Mouse (Mus musculus) hematopoietic stem cell, adult 5-6 weeks (primary cell): ENCODE results near the gene Cyp27b1. TPM values are rescaled to one million over a fixed set of nuclear protein-coding genes. Genes with fewer than 3 reads are reported as not detected.
A peak's percentile ranks its signal among the peaks of the same experiment; 100 is the strongest.

ENCODE experiments used
- ATAC-seq, 2 experiments: fragments of 125-278 bp in 1 of 2; replicated peaks in 1 of 2; 2 replicates each; pipeline ENCODE4 v1.8.0; 2016 to 2017; ENCODE audit warnings: inconsistent platforms in 2 of 2, mild to moderate bottlenecking in 2 of 2, moderate number of reproducible peaks in 2 of 2, low read depth in 1 of 2, moderate TSS enrichment in 1 of 2; ENCODE audit not compliant: low FRiP score in 2 of 2, poor library complexity in 2 of 2, severe bottlenecking in 2 of 2, insufficient read depth in 1 of 2, low TSS enrichment in 1 of 2
- total RNA-seq: library from RNA; stranded (forward); fragments of 172-1452, 232-1000 nt; gene quantifications from 2 replicates; pipeline ENCODE4 v1.2.3, GENCODE M21; 2017

Cyp27b1 gene
- total RNA-seq: 0.25 TPM in 1 of 2 replicates, not detected in the other

DNA sequence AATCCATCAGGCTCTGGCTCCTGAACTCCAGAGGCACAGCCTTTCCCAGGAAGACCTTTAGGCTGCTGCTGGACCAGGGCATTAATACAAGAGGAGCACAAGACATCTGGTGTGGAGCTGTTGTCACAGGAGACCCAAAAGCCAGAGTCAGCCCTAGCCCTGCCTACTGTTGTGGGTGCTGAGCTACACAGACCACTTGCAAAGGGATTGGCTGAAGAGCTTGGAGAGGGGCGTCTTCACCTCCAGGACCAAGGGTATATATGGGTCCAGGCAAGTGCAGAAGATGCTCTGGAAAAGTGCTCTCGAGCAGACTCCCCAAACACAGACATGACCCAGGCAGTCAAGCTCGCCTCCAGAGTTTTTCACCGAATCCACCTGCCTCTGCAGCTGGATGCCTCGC lies at the start of gene Cyp27b1:
Gene Cyp27b1 (plus strand): TSS at position 297 of the 400 bp plus-strand sequence.
- no peak for ATAC-seq

DNA sequence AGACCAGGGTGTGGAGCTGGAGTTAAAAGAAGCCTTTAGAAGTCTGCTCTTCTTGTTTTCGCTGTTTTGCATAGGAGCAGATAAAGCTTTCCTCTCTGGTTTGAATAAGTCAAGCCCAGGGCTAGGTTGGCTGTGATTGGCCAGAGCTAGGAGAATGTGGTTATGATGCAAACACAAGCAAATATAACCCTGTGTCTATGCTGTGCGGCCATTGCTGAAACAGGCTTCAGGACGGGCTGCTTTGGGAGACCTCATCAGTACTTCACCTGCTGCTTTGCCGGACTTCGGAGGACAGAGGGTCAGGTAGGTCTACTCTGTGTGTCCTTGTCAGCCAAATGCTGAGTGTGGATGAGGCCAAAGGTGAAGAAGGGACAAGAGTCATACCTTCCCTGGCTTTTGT lies 47.5 kb upstream of the Cyp27b1 start, which contains the start of gene Avil:
Gene Avil (plus strand): TSS at position 181 of the 400 bp plus-strand sequence.
- no peak for ATAC-seq

DNA sequence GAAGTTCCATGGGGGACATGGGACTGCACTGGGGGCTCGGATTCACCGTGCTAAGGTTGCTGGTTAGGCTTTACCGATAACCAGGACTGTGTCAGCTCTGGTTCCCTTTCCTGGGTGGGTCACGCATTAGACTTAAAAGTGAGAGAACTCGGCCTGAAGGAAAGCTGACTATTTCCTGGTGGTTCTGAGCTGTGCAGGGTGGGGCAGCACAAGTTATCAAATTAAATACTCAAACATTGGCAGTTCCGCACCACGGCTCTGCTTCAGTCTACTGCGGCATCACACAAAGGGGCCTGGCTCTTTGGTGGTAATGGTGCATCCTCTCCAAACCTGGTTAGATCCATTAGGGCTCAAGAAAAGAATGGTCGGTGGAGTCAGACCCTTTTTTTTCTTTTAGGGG lies 46.8 kb upstream of the Cyp27b1 start:
- ATAC-seq: no peak

DNA sequence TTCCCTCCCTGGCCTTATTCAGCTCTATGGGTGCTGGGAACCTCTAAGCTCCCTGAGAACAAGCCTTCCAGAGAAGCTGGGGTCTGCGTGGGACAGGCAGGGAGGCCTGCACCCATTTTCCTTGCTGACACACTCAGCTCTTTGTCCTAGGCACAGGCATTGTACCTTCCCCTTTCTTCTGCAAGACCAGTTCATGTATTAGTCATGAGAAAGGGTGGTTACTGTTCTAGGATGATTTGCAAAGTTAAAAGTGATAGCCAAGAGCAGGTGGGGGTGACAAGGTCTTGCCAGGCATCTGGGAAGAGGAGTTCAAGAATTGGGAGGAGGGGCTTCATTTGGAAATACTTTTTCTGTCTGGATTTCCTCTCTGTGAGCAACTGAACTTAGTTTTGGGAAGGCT lies 46.0 kb upstream of the Cyp27b1 start:
- ATAC-seq: no peak

DNA sequence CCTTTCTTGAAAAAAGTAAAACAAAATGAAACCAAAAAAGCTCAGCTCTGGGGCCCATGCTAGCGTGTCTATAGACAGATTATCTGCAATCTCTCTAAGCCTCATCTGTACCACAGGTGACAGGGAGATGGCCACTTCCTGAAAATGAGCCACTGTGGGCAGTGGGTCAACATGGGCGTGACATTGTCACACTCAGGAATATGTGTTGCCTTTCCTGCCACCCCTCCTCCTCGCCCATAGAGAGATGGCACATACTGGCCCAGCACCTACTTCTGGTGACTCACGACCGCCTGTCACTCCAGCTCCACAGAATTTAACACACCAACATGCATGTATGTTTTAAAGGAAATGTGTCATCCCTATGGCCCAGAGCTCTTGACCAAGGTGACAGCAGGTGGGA lies 45.3 kb upstream of the Cyp27b1 start:
- no peak for ATAC-seq

DNA sequence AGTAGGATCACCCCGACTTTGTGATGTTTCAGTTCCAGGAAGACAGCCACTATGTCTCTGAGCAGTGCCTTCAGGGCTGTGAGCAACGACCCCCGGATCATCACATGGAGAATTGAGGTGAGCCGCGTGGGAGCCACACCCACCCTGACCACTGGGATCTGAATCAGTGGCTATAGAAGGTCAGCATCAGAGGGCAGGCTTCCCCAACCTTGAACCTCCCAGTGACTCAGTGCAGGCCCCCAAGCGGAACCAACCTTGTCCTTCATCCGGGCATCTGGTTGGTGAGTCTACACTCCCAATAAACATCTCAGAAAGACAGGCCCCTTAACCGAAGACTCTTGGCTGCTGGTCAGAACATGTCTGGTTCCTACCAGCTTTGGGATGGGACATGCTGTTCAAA lies 44.7 kb upstream of the Cyp27b1 start:
- no peak for ATAC-seq

DNA sequence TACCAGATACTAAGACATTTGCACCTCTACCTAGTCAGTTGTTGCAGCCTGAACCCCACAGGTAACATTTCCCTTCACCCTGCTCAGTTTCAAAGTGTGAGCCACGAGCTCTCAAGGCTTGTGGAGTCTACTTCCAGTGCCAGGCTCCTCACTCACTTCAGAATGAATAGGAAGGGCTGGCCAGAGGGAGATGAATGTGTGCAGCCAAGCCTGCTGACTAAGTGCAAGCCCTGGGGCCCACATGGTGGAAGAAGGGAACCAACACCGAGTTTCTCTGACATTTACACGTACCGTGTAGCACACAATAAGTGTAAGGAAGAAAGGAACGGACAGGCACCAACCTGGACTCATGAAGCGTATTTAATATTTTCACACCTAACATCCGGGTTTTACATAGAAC lies 44.2 kb upstream of the Cyp27b1 start:
- ATAC-seq: no peak

DNA sequence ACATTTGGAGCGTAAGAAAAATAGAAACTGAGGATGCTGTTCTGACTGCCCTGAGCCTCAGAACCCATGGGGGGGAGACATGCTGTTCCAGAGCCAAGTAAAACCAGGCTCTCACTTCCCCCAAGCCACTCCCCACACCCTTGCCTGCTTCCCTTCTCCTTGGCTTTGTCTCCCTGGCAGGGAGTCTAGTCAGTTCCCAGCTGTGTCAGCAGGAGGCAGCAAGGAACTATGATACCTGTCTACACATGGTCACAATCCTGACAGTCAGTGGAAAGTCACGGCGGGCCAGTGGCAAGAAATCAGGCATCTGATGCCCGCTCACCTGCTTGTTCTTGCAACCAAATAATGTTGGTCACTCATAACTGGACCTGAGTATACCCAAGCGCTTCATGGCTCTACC lies 31.6 kb upstream of the Cyp27b1 start:
- ATAC-seq: peak in 1 of 2 experiments; percentile 36; a peak in 1 of 4 replicates

DNA sequence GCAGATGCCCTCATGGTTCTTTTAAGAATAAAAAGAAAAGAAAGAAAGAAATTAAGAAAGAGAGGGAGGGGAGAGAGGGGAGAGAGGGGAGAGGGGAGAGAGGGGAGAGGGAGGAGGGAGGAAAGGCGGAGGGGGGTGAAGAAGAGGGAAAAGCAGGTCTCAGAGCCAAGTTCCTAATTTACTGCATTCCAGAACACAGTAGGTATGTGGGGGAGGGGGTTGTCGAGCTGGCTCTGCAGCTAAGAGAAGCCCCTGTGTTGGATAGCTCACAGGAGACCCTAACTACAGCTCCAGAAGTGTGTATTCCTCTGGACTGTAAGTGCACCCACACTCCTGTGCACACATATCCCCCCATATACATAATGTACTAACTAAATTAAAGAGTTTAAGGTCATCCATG lies 31.0 kb upstream of the Cyp27b1 start:
- ATAC-seq: no peak

DNA sequence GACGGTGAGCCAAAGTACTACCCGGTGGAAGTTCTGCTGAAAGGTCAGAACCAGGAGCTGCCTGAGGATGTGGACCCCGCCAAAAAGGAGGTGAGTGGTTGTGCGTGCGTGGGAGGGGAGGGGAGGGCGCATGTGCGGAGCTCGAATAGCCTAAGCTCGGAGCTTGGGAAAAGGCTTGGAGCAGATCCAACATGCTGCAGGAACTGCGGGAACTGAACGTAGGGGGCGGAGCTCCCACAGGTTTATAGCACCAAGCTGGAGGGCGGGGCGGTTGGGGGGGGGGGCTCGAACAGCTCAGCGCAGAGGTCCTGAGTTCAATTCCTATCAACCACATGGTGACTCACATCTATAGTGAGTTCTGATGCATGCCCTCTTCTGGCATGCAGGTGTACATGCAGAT lies 29.6 kb upstream of the Cyp27b1 start:
- ATAC-seq: no peak

DNA sequence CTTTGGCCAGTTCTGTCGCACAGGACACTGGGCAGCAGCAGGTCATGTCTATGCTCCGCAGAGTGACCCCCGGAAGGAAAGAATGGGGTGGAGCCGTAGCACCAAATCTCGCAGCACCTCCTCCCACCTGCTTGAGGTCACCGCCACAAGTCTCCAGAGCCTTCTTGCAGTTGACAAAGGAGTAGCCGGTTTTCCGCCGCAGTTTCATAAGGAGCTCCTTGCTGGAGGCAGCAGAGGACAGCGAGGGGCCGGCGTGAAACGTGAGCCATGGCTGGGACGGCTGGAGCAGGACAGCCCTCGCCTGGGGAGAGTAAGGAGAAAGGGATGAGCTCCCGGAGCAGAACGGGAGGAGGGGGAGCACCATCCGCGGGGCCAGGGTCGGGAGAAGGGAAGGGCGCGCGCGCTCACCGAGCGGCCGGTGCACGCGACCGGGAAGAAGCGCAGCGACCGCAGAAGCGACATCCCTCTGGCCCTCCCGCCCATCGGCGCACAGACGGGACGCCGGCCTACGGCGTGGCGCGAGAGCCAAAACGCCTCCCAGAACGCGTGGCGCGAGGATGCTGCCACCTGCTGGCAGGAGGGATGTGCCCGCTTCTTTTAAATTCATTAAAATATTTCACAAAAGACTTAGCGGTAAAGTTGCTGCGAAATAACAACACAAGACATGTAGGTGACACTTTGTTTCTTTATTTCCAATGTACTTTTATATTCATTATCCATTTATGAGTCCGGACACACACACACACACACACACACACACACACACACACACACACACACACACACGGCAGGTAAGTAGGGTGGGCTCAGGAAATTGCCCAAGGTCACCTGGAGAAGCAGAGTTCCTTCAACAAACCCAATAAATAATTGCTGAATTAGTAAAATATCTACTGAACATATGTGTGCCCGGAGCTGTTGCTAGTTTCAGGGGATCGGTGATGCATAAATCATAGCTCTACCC lies 17.4 kb upstream of the Cyp27b1 start, which contains the start of gene Tsfm:
Gene Tsfm (minus strand): TSS at position 505 of the 961 bp plus-strand sequence.
- peak; percentile 86 to 97 for ATAC-seq

DNA sequence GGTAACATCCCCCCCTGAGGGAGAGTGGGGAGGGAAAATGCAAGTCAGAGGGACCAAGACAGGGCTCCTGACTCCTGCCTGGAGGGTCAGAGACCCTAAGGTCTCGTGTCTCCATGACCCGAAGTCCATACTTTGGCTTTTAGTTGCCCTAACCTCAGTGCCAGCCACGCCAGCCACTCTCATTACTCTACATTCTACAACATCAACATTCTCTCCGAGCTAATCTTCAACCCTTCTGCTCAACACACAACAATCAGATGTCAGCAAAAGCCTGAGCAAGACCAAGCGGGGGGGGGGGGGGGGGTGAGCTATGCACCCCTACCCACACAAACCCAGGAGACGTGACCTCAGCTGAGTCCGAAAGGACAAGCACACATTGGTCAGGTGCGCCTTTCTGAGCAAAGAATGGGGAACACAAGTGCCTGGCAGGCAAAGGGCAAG lies 14.7 kb upstream of the Cyp27b1 start:
- no peak for ATAC-seq

DNA sequence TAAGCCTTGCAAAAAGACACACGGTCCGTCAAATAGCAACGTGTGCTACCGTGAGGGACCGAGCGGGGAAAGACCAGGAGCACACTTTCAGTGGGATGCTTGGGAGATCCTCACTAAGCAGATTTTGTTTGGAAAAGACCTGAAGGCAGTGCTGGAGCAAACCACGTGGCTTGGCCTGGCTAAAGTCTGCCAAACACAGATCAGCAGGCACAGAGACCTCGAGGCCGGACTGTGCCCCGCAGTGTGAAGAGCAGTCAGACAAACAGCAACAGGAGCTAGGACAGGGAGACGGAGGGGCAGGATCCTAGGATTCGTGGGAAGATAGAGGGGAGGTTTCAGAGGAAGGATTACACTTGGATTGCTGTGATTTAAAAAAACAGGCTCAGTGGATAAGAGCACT lies 11.8 kb upstream of the Cyp27b1 start:
- no peak for ATAC-seq

DNA sequence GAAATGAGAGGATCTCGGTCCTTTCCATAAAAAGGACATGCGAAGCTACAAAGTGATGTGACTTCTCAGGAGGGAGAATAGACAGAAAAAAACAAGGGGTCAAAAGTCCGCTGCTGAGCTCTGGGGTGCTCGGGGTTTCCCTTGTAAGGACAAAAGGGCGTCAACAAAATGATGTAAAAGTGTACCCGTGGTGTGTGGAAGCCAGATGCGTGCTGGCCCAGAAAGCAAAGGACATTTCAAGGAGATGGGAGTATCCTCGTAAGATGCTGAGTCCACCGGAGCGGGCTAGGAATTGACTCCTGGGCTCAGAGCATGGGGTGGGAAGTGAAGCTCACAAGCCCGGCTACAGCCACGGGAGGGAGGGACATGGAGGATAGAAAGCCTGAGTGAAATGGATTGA lies 10.4 kb upstream of the Cyp27b1 start:
- ATAC-seq: no peak

DNA sequence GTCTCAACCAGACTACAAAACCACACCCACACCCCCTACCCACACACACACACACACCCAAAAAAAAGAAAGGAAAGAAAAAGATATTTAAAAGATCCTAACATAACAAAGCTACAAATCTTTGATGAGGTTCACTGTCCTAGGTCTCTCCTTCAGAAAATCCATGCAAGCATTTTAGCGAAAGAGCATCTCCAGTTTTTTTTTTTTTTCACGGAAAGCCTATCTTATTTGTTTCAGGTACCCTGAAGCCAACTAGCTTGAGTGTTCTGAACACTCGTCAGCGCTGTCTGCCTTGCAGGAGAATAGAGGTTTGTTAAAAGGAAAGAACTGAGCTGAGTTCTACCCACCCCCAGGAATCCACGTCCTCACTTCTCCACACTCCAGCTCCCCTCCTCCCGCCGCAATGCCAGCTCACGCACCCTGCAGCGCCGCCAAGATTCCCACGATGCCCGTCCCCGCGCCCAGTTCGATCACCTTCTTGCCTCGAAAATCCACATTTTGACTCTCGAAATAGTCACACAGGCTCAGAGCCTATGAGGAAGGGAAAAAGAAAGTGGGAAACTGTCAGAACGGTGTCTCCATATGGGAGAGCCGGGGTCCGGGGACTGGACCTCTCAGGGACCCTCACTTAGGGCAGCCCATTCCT lies 7.4 kb upstream of the Cyp27b1 start:
- peak in 1 of 2 experiments; percentile 5; a peak in 2 of 4 replicates for ATAC-seq

DNA sequence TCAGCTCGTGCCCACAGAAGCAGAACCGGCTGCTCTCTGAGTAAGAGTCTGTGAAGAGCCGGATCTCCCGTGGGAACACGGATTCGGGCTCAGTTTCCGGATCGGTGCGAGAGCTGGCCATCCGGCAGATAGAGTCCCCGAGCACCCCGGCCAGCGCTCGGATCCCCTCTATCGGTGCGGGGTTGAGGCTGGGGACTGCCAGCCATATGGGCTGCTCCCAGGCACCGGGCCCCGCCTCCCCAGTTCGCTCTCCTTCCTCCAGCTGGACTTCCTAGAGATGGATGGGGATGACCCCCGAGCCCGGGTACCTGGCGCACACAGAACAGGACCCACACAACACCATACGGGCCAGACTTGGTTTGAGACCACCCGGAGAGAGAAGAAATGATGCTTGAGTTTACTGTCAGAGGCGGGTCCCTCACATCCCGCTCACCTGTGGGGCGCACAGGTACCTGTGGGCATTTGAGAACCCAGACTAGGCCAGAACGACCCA lies 6.7 kb upstream of the Cyp27b1 start, which contains the start of the genes Mettl1 and Eef1akmt3:
Gene Mettl1 (plus strand): TSS at position 141 of the 493 bp plus-strand sequence.
Gene Eef1akmt3 (minus strand): TSS at position 240 of the 493 bp plus-strand sequence.
- ATAC-seq: peak; percentile 22 to 26; a peak in 1 of 4 replicates

DNA sequence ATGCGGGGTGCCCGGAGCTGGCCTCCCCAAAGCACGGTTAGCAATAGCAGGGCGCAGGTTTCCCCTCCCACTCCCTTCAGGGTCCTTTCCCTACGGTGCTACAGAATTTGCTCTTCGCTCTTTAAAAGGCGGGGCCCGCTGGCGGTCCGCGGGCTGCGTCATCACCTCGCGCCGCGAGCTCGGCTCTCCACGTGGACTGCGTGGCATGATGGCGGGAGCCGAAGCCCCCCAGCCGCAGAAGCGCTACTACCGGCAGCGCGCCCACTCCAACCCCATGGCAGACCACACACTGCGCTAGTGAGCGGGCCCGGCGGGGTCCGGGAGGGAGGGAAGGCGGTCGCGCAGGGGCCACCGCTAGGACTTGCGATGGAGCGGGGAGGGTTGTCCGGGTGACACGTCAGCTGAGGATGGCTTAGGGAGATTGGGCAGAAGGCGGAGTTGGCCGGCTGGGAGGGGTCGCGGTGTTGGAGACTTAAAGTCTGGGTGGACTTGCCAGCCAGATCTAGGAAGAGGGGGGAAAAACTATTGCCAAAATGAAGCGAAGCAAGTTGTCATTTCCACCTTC lies 6.2 kb upstream of the Cyp27b1 start:
- peak; percentile 43 to 81 for ATAC-seq
